Mouse (Mus musculus) adrenal gland, postnatal 25 days (tissue): ENCODE measurements around the gene Dusp27. TPM values are rescaled to one million over a fixed set of nuclear protein-coding genes. Genes with fewer than 3 reads are reported as not detected.

Source experiments
- total RNA-seq: library from RNA; stranded (reverse); gene quantifications from 2 replicates; pipeline ENCODE4 v1.2.3, GENCODE M21; 2021

Gene Dusp27
- total RNA-seq, 1 experiment from 2014 or later, result not detected

Other genes starting within 250 kb of the Dusp27 start
- 17.3 and 19.2 TPM in 2 replicates for gene Pou2f1, start 125.2 kb downstream of the Dusp27 start, total RNA-seq
- gene Gpa33, start 2.3 kb upstream of the Dusp27 start, total RNA-seq, result 0.30 TPM in 1 of 2 replicates, not detected in the other
- not detected in 2 replicates for gene Mael, start 110.8 kb upstream of the Dusp27 start, total RNA-seq
- 3.2 and 4.6 TPM in 2 replicates for gene Ildr2, start 126.2 kb upstream of the Dusp27 start, total RNA-seq